Mouse (Mus musculus): ENCODE results near the gene Olfr721-ps1. TPM values are rescaled to one million over a fixed set of nuclear protein-coding genes. Genes with fewer than 3 reads are reported as not detected.

Olfr721-ps1 gene
- not detected for total RNA-seq (2021)
- long read RNA-seq, experiment 1: 0 reads
- long read RNA-seq, experiment 2: 0 reads

GRCm38 (mm10) chr14:14400998-14401397, at the start of gene Olfr721-ps1:
TSS of gene Olfr721-ps1 (plus strand) at chr14:14401298.
- no peak for DNase-seq

GRCm38 (mm10) chr14:14351721-14352590, 49.1 kb upstream of the Olfr721-ps1 start:
- DNase-seq: no peak

- no peak for DNase-seq
These were observed 48.5 kb upstream of the Olfr721-ps1 start for GRCm38 (mm10) chr14:14352606-14353005.

- DNase-seq: no peak
These were observed 47.9 kb upstream of the Olfr721-ps1 start for GRCm38 (mm10) chr14:14353081-14353732.

GRCm38 (mm10) chr14:14353740-14354510, 47.2 kb upstream of the Olfr721-ps1 start:
- no peak for DNase-seq

- DNase-seq: no peak
These were observed 46.4 kb upstream of the Olfr721-ps1 start for GRCm38 (mm10) chr14:14354511-14355359.

- DNase-seq: no peak
These were observed 45.8 kb upstream of the Olfr721-ps1 start for GRCm38 (mm10) chr14:14355360-14355646.

DNA sequence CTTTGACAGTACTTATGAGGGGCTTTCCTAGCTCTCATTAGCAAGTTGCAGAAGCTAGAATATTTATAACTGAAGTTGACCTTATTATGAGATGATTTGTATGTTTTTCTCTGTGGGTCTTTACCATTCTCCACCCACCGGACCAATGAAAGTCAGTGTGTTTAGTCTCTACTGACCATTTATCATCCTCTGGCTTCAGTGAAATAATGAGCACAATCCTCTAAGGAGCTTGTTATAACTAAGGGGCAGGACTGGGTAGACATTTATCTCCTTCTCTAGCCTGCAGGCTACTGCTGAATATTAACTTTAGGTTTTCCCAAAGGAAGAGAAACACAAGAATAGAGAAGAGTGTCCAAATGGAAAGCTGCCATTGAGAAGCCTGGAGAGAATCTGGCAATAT, 5.6 kb upstream of the Olfr721-ps1 start:
- DNase-seq: no peak

DNA sequence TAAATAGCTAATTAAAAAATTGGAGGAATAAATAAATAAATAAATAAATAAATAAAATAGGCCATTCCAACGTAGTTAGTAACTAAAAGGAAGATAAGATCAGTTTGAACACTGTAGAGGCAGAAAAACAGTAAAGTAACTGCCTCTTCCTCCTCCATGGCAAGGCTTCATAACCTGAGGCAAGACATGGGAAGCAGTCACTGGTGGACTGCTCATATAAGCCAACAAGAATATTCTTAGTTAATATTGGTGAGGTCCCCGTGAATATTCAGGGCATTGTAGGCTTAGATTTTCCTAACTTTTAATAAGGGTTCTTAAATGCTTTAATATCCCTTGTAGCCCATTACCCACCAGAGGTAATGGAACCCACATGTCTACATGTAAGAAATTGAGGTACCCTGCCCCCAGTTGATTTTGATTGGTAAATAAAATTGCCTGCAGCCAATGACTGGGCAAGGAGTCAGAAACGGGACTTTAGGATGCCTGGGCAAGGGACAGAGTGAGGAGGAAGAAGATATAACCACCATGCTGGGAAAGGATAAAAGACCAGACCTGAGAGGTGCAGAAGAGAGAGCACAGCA, 35.1 kb downstream of the Olfr721-ps1 start:
- no peak for DNase-seq

Other genes starting within 250 kb of the Olfr721-ps1 start
- gene Olfr720, start 214.5 kb upstream of the Olfr721-ps1 start, total RNA-seq (2021): not detected
- gene Olfr31, start 78.5 kb upstream of the Olfr721-ps1 start, total RNA-seq (2021): not detected
- gene Il3ra, start 55.0 kb upstream of the Olfr721-ps1 start, total RNA-seq (2021): 1 to 10 TPM; 5.0 to 6.2 TPM

Data from heart, adult 18-20 months (tissue).